Mouse (Mus musculus): ENCODE data around the gene Tbck. TPM values are rescaled to one million over a fixed set of nuclear protein-coding genes. Genes with fewer than 3 reads are reported as not detected.

The Tbck gene
- polyA plus RNA-seq, 1 experiment = 8.4 TPM

DNA sequence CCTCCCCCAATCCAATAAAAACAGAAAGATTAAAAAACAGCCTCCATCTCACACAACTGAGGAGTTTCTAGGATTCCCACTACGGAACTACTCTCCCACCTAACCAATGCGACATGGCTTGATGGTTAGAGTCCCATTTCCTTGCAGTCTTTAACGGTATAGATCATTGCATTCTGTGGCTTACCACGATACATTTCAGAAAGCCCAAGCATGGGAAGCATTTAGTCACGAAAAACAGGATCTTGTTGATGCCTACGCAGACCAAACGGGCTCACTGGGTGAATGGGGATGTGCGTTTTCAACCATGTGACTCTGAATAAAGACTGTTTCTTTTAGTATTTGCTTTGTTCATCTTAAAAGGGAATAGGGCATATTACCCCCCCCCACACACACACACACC is 181.0 kb downstream of the Tbck start:
- 74% methylated on average over 8 of the region's 8 CpGs for whole genome bisulfite sequencing

DNA sequence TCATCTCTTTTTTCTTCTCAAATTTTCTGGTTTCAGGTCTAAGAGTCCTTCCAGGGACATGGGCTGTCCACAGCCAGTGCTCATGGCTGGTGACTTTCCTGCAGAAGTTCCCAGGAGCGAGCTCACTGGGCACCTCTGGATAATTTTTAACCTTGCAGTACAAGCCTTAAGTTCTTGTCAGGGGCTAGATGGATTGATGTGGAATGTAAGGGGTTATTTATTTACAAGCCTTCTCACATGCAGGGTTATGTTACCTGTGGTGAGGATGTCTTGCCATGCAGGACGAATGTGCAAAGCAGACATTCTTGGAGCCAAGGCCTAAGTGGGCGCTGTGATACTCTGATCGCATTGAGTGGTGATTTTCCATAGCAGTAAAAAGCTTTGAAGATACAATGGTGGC is 181.7 kb downstream of the Tbck start:
- no peak for TF ChIP-seq CTCF (conservative IDR thresholded peaks at IDR 0.05; ENCODE audit: insufficient read depth, insufficient read length, low read depth, low read length)
- TF ChIP-seq POLR2A (IDR thresholded peaks at IDR 0.05; ENCODE audit: low read depth, low read length) = no peak
- Histone ChIP-seq H3K4me3 (ENCODE audit: insufficient read depth, low read depth, low read length) (no peak overlapping the region), H3K4me1 (ENCODE audit: control insufficient read depth, insufficient read depth, low read length) (peaks cover 23% of the 10 kb centered on the region), H3K27me3 (replicated peaks; ENCODE audit: control insufficient read depth, insufficient read depth, low read length) (no peaks in the 10 kb centered on the region), H3K36me3 (ENCODE audit: control insufficient read depth, insufficient read depth, low read length) (no peaks in the 10 kb centered on the region), H3K27ac (ENCODE audit: insufficient read depth, low read depth, low read length) (peak overlapping the region; percentile 14; the same call in 1 of the 2 replicates)
- WGBS = 48% methylated on average over 4 of the region's 4 CpGs
- DNase-seq = peak; percentile 77

More for the DNA sequence above, 181.0 kb downstream of the Tbck start:
- Histone ChIP-seq H3K36me3 (ENCODE audit: control insufficient read depth, insufficient read depth, low read length) (no peaks in the 10 kb centered on the region), H3K27me3 (replicated peaks; ENCODE audit: control insufficient read depth, insufficient read depth, low read length) (no peaks in the 10 kb centered on the region), H3K4me3 (ENCODE audit: insufficient read depth, low read depth, low read length) (no peak overlapping the region), H3K27ac (ENCODE audit: insufficient read depth, low read depth, low read length) (no peak overlapping the region), H3K4me1 (ENCODE audit: control insufficient read depth, insufficient read depth, low read length) (peaks cover 21% of the 10 kb centered on the region)
- no peak for DNase-seq
- TF ChIP-seq CTCF (conservative IDR thresholded peaks at IDR 0.05; ENCODE audit: insufficient read depth, insufficient read length, low read depth, low read length) (no peak), POLR2A (IDR thresholded peaks at IDR 0.05; ENCODE audit: low read depth, low read length) (no peak)

DNA sequence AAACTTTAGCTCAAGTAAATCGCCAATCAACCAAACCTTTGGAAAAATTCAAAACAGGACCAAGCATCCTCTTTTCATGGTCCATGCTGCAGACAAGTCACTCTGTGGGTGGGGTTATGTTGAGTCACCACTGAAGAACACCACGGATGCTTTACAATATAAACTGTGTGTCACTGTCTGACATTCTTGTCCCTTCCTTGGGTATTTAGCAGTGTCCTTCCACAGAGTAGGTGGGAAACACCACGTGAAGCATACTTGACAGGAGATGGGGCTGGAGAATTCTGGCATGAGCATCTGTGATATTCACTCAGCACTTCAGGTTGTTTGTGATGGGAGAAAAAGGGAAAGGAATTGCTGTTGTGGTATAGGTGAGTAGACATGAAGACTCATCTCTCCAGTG is 183.0 kb downstream of the Tbck start:
- Histone ChIP-seq H3K27ac (ENCODE audit: insufficient read depth, low read depth, low read length) (no peak overlapping the region), H3K27me3 (replicated peaks; ENCODE audit: control insufficient read depth, insufficient read depth, low read length) (no peaks in the 10 kb centered on the region), H3K4me3 (ENCODE audit: insufficient read depth, low read depth, low read length) (no peak overlapping the region), H3K36me3 (ENCODE audit: control insufficient read depth, insufficient read depth, low read length) (no peaks in the 10 kb centered on the region), H3K4me1 (ENCODE audit: control insufficient read depth, insufficient read depth, low read length) (peaks cover 33% of the 10 kb centered on the region)
- 84% methylated on average over 3 of the region's 3 CpGs for WGBS
- TF ChIP-seq CTCF (conservative IDR thresholded peaks at IDR 0.05; ENCODE audit: insufficient read depth, insufficient read length, low read depth, low read length) (no peak), POLR2A (IDR thresholded peaks at IDR 0.05; ENCODE audit: low read depth, low read length) (no peak)
- DNase-seq = no peak

DNA sequence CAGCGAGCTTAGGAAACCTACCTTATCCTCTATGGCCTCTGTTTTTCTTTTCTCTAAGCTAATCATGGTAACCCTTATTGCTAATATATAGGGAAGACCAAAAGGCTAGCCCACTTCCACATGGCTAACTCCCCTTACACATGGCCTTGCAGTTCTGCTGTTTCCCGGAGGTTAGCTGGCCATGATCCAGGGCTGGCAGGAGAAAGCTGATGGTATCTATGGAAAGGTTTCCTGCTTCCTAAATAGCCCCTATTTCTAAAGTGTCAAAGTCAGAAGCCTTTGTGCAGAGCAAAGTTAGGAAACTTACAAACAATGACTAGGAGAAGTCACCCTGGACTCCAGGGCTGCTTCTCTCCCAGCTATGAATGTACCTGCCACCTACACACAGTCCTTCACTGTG is 184.9 kb downstream of the Tbck start:
- DNase-seq = peak; percentile 57
- no peaks in the 10 kb centered on the region for H3K36me3 ChIP-seq (ENCODE audit: control insufficient read depth, insufficient read depth, low read length)
- H3K4me1 ChIP-seq (ENCODE audit: control insufficient read depth, insufficient read depth, low read length) = peaks cover 34% of the 10 kb centered on the region
- no peak for TF ChIP-seq POLR2A (IDR thresholded peaks at IDR 0.05; ENCODE audit: low read depth, low read length)
- TF ChIP-seq CTCF (conservative IDR thresholded peaks at IDR 0.05; ENCODE audit: insufficient read depth, insufficient read length, low read depth, low read length) = no peak
- H3K27me3 ChIP-seq (replicated peaks; ENCODE audit: control insufficient read depth, insufficient read depth, low read length) = no peaks in the 10 kb centered on the region
- no peak overlapping the region for H3K4me3 ChIP-seq (ENCODE audit: insufficient read depth, low read depth, low read length)
- 51% methylated on average over 2 of the region's 2 CpGs for WGBS
- no peak overlapping the region for H3K27ac ChIP-seq (ENCODE audit: insufficient read depth, low read depth, low read length)

DNA sequence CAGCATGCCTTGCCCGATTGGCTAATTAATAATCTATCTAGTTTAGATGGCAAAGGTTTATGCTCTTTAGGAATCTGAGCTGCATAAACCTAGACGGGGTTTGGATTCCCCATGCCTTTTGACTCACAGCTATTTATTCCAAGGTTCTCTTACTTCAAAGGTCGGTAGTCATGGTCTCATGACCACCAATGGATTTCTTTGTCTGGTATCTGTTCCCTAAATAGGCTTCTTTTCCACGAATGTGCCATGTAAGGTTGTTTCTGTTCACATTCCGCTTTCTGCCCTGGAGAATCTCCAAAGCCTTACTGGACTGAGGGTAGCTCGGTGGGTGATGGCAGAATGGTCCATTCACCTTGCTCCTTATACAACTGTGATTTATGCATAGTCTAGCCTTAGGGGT is 186.1 kb downstream of the Tbck start:
- no peak overlapping the region for H3K4me3 ChIP-seq (ENCODE audit: insufficient read depth, low read depth, low read length)
- DNase-seq = peak; percentile 77
- peaks cover 29% of the 10 kb centered on the region for H3K4me1 ChIP-seq (ENCODE audit: control insufficient read depth, insufficient read depth, low read length)
- H3K27me3 ChIP-seq (replicated peaks; ENCODE audit: control insufficient read depth, insufficient read depth, low read length) = no peaks in the 10 kb centered on the region
- no peaks in the 10 kb centered on the region for H3K36me3 ChIP-seq (ENCODE audit: control insufficient read depth, insufficient read depth, low read length)
- WGBS = 51% methylated on average over 6 of the region's 6 CpGs
- TF ChIP-seq POLR2A (IDR thresholded peaks at IDR 0.05; ENCODE audit: low read depth, low read length) = no peak
- no peak for TF ChIP-seq CTCF (conservative IDR thresholded peaks at IDR 0.05; ENCODE audit: insufficient read depth, insufficient read length, low read depth, low read length)
- no peak overlapping the region for H3K27ac ChIP-seq (ENCODE audit: insufficient read depth, low read depth, low read length)

DNA sequence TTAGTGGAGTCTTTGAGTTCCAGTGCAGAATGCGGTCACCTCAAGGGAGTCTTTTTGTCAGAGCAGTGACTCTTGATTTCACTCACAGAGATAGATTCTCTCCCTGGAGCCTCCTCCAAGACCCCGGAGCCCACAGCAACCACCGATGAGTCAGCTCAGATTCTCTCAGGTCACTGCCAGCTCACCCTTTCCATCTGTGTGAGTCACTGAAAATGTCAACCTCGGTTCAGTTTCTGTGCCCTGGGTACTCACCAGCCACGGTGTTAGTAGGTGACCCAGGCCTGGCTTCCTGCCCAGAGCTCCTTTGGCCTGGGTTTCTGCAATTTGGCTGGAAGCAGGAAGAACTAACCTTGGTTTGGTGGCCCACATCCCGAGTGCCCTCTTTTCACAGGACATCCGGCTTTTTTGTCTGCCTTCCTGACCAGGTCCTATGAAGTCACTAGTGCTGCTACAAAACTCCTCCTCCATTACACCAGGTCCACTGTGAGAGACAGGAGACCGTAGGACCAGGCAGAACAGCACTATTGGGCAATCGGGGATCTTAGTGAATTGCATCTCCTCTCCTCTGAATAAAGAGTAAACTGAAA is 187.5 kb downstream of the Tbck start:
- WGBS = 29% methylated on average over 9 of the region's 9 CpGs

DNA sequence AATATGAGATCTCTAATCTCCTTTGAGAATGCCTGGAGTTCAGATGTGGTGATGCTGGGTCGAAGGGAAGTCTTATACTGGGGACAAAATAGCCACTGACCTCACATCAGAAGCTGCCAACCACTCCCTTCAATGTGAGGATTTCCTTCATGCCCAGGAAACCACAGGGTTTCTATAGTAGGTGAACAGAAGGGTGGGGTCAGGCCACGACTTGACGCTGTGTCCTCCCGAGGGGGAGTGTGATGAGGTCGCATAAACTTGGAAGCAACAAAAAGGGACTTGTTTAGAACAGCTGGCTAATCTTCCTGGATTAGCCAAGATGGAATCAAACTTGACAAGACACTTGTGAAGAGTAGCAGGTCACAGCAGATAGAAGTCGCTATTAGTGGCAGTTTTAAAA is 189.3 kb downstream of the Tbck start:
- H3K36me3 ChIP-seq (ENCODE audit: control insufficient read depth, insufficient read depth, low read length) = no peaks in the 10 kb centered on the region
- H3K27me3 ChIP-seq (replicated peaks; ENCODE audit: control insufficient read depth, insufficient read depth, low read length) = no peaks in the 10 kb centered on the region
- TF ChIP-seq POLR2A (IDR thresholded peaks at IDR 0.05; ENCODE audit: low read depth, low read length) (no peak), CTCF (conservative IDR thresholded peaks at IDR 0.05; ENCODE audit: insufficient read depth, insufficient read length, low read depth, low read length) (no peak)
- no peak overlapping the region for H3K4me3 ChIP-seq (ENCODE audit: insufficient read depth, low read depth, low read length)
- DNase-seq = no peak
- 67% methylated on average over 6 of the region's 6 CpGs for WGBS
- no peak overlapping the region for H3K27ac ChIP-seq (ENCODE audit: insufficient read depth, low read depth, low read length)
- peaks cover 41% of the 10 kb centered on the region for H3K4me1 ChIP-seq (ENCODE audit: control insufficient read depth, insufficient read depth, low read length)

More for the DNA sequence above, 187.5 kb downstream of the Tbck start:
- Histone ChIP-seq H3K27me3 (replicated peaks; ENCODE audit: control insufficient read depth, insufficient read depth, low read length) (no peaks in the 10 kb centered on the region), H3K36me3 (ENCODE audit: control insufficient read depth, insufficient read depth, low read length) (no peaks in the 10 kb centered on the region), H3K27ac (ENCODE audit: insufficient read depth, low read depth, low read length) (no peak overlapping the region), H3K4me3 (ENCODE audit: insufficient read depth, low read depth, low read length) (no peak overlapping the region), H3K4me1 (ENCODE audit: control insufficient read depth, insufficient read depth, low read length) (peaks cover 30% of the 10 kb centered on the region)
- no peak for TF ChIP-seq CTCF (conservative IDR thresholded peaks at IDR 0.05; ENCODE audit: insufficient read depth, insufficient read length, low read depth, low read length)
- peak; percentile 93 for DNase-seq

Measured in kidney, adult 2 months (tissue).